Mouse (Mus musculus): ENCODE measurements around the gene Ppp1r13b.
"Not testable (repeated sequence)": the region's sequence is repeated elsewhere in the genome, so short reads cannot be mapped to it uniquely, and the experiment has no call there.

The Ppp1r13b gene

GRCm38 (mm10) chr12:111907970-111908681, at the start of gene Ppp1r13b:
Ppp1r13b (minus strand) TSS chr12:111908110.
- DNase-seq = peak; percentile 94 to 98

DNA sequence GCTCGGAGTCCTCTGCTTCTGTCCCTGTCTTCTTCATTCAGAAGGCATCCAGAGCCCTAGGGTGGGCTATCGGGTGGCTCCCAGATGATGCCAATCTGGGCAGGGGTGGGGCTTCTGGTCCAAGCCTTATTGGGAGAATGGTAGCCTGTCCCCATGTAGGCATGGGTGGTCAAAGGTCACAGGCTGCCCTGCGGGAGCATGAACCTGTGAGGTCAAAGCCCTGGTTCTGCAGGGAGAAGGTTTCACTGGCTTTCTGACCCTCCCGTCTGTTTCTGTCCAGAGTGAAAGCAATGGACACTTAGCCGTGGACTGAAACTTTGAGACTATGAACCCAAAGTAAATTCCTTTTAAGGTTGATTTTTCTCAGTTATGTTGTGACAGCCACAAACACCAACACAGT, 48.3 kb upstream of the Ppp1r13b start:
- no peak for DNase-seq

GRCm38 (mm10) chr12:111951701-111952100, 43.8 kb upstream of the Ppp1r13b start:
- no peak for DNase-seq

DNA sequence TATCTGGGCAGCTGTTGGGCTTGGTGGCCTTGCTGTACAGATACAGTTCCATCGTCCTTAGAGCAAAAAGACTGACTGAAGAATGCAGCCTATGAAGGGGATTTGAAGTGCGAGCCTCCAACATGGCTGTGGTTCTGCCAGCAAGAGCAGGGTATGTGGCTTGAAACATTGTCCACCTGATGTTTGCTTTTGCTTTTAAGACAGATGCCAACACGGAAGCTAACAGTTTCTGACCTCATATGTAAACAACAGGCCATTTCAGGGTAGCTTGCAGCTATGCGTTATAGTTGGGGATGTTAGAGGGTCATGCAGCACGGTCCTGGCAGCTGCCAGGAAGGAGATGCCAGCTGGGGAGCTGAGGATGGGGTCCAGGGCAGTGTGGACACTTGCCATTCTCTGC, 42.6 kb upstream of the Ppp1r13b start:
- DNase-seq = no peak

DNA sequence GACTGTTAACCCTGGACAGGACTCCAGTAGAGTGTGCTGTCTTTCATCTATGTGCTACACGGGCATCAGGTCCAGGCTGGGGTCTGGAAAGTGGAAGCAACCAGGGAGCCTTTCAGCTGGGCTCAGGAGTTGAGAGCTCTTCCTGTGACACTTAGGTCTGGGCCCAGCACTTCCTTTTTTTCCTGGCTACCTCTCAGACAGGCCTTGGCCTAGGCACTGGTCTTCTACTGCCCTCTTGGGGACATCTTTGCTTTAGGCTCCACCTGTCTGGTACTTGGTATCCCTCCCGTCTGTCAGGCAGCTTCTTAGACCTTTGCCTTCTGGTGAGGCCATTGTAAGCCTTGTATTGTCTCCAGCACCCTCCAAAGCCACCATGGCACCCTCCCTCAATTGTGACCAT, 38.8 kb upstream of the Ppp1r13b start:
- peak; percentile 55 to 72 for DNase-seq

GRCm38 (mm10) chr12:111945765-111946655, 38.1 kb upstream of the Ppp1r13b start:
- DNase-seq = not testable (repeated sequence)

GRCm38 (mm10) chr12:111945115-111945514, 37.2 kb upstream of the Ppp1r13b start:
- DNase-seq = no peak

- DNase-seq = not testable (repeated sequence)
Measured at GRCm38 (mm10) chr12:111944065-111944987, 36.4 kb upstream of the Ppp1r13b start.

GRCm38 (mm10) chr12:111943421-111944064, 35.6 kb upstream of the Ppp1r13b start:
- DNase-seq = no peak

- no peak for DNase-seq
Measured at GRCm38 (mm10) chr12:111938623-111939177, 30.8 kb upstream of the Ppp1r13b start.

- peak in 1 of 2 experiments; percentile 43 for DNase-seq
Measured at GRCm38 (mm10) chr12:111936706-111937550, 29.0 kb upstream of the Ppp1r13b start.

GRCm38 (mm10) chr12:111933971-111934370, 26.1 kb upstream of the Ppp1r13b start:
- peak; percentile 50 to 62 for DNase-seq

- peak in 1 of 2 experiments; percentile 22 for DNase-seq
Measured at GRCm38 (mm10) chr12:111933032-111933704, 25.3 kb upstream of the Ppp1r13b start.

- DNase-seq = no peak
Measured at GRCm38 (mm10) chr12:111932513-111932912, 24.6 kb upstream of the Ppp1r13b start.

DNA sequence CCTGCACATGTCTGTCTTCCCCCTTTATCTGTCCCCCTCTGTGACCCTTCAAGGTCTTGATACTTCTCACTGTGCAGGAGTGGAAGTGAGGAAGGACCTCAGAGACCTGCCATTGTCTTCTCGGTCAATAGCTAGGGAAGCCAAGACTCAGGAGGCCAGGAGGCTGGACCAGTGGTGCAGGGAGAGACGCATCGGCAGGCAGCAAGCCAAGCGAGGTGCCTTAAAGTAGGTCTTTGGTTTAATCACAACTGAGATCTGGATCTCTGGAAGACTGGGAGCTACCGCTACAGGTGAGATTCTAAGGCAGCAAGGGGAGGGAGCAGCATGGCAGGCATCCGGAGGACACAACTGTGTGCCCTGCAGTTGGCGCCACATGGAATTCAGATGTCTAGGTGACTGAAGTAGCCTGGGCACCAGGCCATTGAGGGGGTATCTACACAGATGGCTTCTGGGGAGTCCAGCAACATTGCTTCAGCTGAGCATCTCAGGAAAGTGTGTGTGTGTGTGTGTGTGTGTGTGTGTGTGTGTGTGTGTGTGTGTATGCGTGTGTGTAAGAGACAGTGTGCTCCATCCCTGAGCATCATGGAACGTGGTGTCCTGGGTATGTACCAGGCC, 23.6 kb upstream of the Ppp1r13b start:
- DNase-seq = no peak

- DNase-seq = no peak
Measured at GRCm38 (mm10) chr12:111928411-111928966, 20.6 kb upstream of the Ppp1r13b start.

DNA sequence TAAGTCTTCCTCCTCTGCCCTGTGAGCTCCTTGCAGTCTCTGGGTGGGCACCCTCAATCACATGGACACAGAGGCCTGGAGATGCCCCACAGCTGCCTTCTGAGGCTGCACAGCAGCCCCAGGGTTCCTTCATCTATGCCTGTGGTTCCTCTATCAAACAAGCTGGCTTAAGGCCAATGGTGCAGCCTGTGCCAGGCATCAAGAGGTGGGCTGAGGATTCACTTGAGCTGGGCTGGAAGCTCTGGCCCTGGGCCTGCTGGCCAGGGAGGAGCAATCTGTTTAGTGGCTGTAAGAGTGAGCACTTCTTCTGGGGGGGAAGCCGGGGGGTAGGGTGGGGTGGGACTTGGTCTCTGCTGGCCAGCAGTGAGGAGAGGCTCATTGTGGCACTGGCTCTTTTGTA, 19.4 kb upstream of the Ppp1r13b start:
- peak in 1 of 2 experiments; percentile 55 for DNase-seq

DNA sequence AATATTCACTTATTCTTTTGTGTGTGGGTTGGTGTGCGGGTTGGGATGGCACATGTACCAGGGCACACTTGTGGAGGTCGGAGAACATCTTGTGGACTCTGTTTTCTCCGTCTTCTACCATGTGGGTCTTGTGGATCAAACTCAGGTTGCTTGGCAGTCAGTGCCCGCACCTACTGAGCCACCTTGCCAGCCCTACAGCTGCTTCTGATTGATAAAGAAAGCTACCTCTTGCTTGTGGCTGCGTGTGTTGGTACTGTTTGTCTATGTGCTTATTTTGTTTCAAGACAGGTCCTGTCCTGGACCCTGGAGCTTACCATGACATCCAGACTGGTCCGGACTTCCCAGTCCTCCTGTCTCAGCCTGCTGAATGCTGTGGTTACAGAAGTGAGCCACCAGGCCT, 15.2 kb upstream of the Ppp1r13b start:
- DNase-seq = no peak

- DNase-seq = peak; percentile 77 to 79
Measured at GRCm38 (mm10) chr12:111920046-111920445, 12.1 kb upstream of the Ppp1r13b start.

Measured in cerebellum, postnatal 25 days (tissue).